Mouse (Mus musculus): ENCODE measurements around the gene Gm17581.

Gm17581 gene

GRCm38 (mm10) chr2:155687746-155688145 lies 47.9 kb downstream of the Gm17581 start:
- DNase-seq: no peak

GRCm38 (mm10) chr2:155686572-155686971 lies 49.1 kb downstream of the Gm17581 start:
- DNase-seq: no peak

Measured in spleen, adult 18-20 months (tissue).